Mouse (Mus musculus): ENCODE measurements at regions not wholly inside any gene's neighbourhood (a gene's known extent, or its start where the extent isn't known, plus 50 kb on each side); places are given as distances from the start of the nearest gene placed in this dataset.

GRCm38 (mm10) chr17:4791873-4792272 is 202.3 kb upstream of the Arid1b start:
- DNase-seq (ENCODE audit: low read depth, low spot score) = no peak

GRCm38 (mm10) chr17:4796241-4796640 is 197.9 kb upstream of the Arid1b start:
- no peak for DNase-seq (ENCODE audit: low read depth, low spot score)

- no peak for DNase-seq (ENCODE audit: low read depth, low spot score)
Measured at GRCm38 (mm10) chr17:4804013-4804412, 190.1 kb upstream of the Arid1b start.

GRCm38 (mm10) chr17:4806051-4806450 is 188.1 kb upstream of the Arid1b start:
- DNase-seq (ENCODE audit: low read depth, low spot score) = no peak

- DNase-seq (ENCODE audit: low read depth, low spot score) = no peak
Measured at GRCm38 (mm10) chr17:4808926-4809325, 185.2 kb upstream of the Arid1b start.

- no peak for DNase-seq (ENCODE audit: low read depth, low spot score)
Measured at GRCm38 (mm10) chr17:4813232-4813631, 180.9 kb upstream of the Arid1b start.

GRCm38 (mm10) chr17:4813666-4814065 is 180.5 kb upstream of the Arid1b start:
- DNase-seq (ENCODE audit: low read depth, low spot score) = no peak

- no peak for DNase-seq (ENCODE audit: low read depth, low spot score)
Measured at GRCm38 (mm10) chr17:4825221-4825895, 168.8 kb upstream of the Arid1b start.

GRCm38 (mm10) chr17:4834065-4834464 is 160.1 kb upstream of the Arid1b start:
- DNase-seq (ENCODE audit: low read depth, low spot score) = no peak

- no peak for DNase-seq (ENCODE audit: low read depth, low spot score)
Measured at GRCm38 (mm10) chr17:4834571-4834970, 159.6 kb upstream of the Arid1b start.

GRCm38 (mm10) chr17:4835065-4835705 is 158.9 kb upstream of the Arid1b start:
- DNase-seq (ENCODE audit: low read depth, low spot score) = no peak

GRCm38 (mm10) chr17:4840123-4840522 is 154.0 kb upstream of the Arid1b start:
- DNase-seq (ENCODE audit: low read depth, low spot score) = no peak

- DNase-seq (ENCODE audit: low read depth, low spot score) = no peak
Measured at GRCm38 (mm10) chr17:4858304-4858703, 135.8 kb upstream of the Arid1b start.

GRCm38 (mm10) chr17:4864901-4865300 is 129.2 kb upstream of the Arid1b start:
- DNase-seq (ENCODE audit: low read depth, low spot score) = no peak

GRCm38 (mm10) chr17:4865621-4866020 is 128.5 kb upstream of the Arid1b start:
- no peak for DNase-seq (ENCODE audit: low read depth, low spot score)

- DNase-seq (ENCODE audit: low read depth, low spot score) = no peak
Measured at GRCm38 (mm10) chr17:4866026-4866896, 127.9 kb upstream of the Arid1b start.

- DNase-seq (ENCODE audit: low read depth, low spot score) = no peak
Measured at GRCm38 (mm10) chr17:4867083-4867482, 127.0 kb upstream of the Arid1b start.

- no peak for DNase-seq (ENCODE audit: low read depth, low spot score)
Measured at GRCm38 (mm10) chr17:4867754-4868445, 126.2 kb upstream of the Arid1b start.

- no peak for DNase-seq (ENCODE audit: low read depth, low spot score)
Measured at GRCm38 (mm10) chr17:4868446-4868825, 125.7 kb upstream of the Arid1b start.

GRCm38 (mm10) chr17:4868861-4869260 is 125.3 kb upstream of the Arid1b start:
- no peak for DNase-seq (ENCODE audit: low read depth, low spot score)

GRCm38 (mm10) chr17:4871267-4871666 is 122.9 kb upstream of the Arid1b start:
- DNase-seq (ENCODE audit: low read depth, low spot score) = no peak

- DNase-seq (ENCODE audit: low read depth, low spot score) = no peak
Measured at GRCm38 (mm10) chr17:4874459-4874858, 119.7 kb upstream of the Arid1b start.

Data from ZHBTc4 (cell line).